Mouse (Mus musculus) cortical plate, adult 2 months (tissue): ENCODE measurements at regions not wholly inside any gene's neighbourhood (a gene's known extent, or its start where the extent isn't known, plus 50 kb on each side); places are given as distances from the start of the nearest gene placed in this dataset.

Experiments
- CTCF ChIP-seq: fragments of 200-500 bp; IDR thresholded peaks from 2 replicates; pipeline ENCODE4 v1.5.1; 2011; ENCODE audit warnings: mild to moderate bottlenecking, control low read depth, low read length; ENCODE audit not compliant: insufficient read depth; ENCODE audit errors: extremely low read depth
- POLR2A ChIP-seq: fragments of 200-500 bp; IDR thresholded peaks from 2 replicates; pipeline ENCODE4 v1.6.1; 2011; ENCODE audit warnings: mild to moderate bottlenecking, low read length, control low read depth; ENCODE audit not compliant: insufficient read depth; ENCODE audit errors: extremely low read depth

GRCm38 (mm10) chr12:48612066-48612465 is 770.4 kb upstream of the Foxg1 start:
- TF ChIP-seq CTCF (no peak), POLR2A (no peak)
